Mouse (Mus musculus): Measurements from ENCODE around the gene Ugt1a7c.
"Not testable (repeated sequence)": the region's sequence is repeated elsewhere in the genome, so short reads cannot be mapped to it uniquely, and the experiment has no call there.

GRCm38 (mm10) chr1:88047408-88047807 is 47.5 kb upstream of the Ugt1a7c start:
- TF ChIP-seq EP300 (optimal IDR thresholded peaks at IDR 0.05); CTCF (IDR thresholded peaks at IDR 0.05; ENCODE audit: low read depth): not testable (repeated sequence)

Measured in stomach, postnatal 0 days (tissue).